Mouse (Mus musculus): ENCODE measurements around the gene Snx9.

GRCm38 (mm10) chr17:5939871-5940270 lies 98.7 kb downstream of the Snx9 start:
- TF ChIP-seq TAL1 (IDR thresholded peaks at IDR 0.05; ENCODE audit: low read length) (no peak), GATA1 (IDR thresholded peaks at IDR 0.05; ENCODE audit: low read length) (no peak)

Data from erythroblast, embryonic 14.5 days (primary cell).